Mouse (Mus musculus) cerebellum, postnatal 36 days (tissue): ENCODE results near the gene Lxn.

ENCODE experiments used
- DNase-seq, 2 experiments: peaks; one replicate each; pipeline ENCODE4 v3.0.0; 2021 to 2022; ENCODE audit warnings: mixed read lengths in 2 of 2

Lxn gene

GRCm38 (mm10) chr3:67463450-67464372 is at the start of gene Lxn:
TSS of gene Lxn (minus strand) at chr3:67463926.
- DNase-seq, result peak; percentile 62 to 67

DNA sequence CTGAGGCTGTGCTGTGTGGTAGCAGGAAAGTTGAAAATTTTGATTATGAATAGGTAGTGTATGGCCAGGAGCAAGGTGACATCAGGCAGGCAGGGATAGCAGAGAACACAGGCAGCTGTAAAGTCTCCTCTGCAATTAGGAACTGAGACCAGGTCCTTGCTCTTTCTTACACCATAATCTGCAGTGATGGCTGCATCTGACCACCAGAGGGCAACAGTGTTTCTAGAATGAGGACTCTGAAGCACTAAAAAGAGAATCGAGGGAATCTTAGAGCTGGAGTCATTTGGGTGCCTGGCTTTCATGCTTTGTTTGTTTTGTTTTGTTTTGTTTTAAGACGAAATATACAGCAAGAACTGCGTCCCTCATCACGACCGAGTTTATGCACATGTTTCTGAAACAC is 49.1 kb upstream of the Lxn start:
- peak; percentile 72 to 82 for DNase-seq

DNA sequence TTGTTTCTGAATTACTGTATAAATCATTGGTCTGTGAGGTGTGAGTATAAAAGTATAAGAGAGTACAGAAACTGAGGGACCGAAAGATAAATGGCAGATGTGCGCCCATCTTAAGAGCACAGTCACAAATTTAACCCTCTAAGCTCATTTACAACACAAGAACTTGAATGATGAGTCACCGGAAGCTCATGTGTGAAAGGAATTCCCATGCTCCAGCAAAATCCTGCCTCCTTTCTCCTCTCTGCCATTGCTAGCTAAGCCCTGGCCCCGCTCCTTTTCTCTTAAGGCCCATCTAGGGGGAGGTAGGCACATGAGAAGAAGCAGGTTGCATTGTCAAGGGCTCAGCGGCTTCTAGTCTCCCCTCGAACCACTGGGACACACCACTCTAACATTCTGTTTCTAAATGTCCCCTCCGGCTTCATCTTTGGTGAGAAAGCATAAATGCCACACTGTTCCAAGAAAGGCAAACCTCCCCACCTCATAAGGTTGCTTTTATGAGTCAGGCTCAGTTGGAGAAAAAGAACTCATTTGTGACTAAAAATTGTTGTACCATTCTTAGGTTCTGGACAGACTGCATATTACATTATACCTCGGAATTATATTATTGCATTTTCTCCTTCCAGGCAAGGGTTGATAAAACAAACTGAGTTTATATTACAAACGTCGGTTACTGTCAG is 44.6 kb upstream of the Lxn start:
- no peak for DNase-seq

- no peak for DNase-seq
These were observed 41.6 kb upstream of the Lxn start for GRCm38 (mm10) chr3:67505286-67505685.

DNA sequence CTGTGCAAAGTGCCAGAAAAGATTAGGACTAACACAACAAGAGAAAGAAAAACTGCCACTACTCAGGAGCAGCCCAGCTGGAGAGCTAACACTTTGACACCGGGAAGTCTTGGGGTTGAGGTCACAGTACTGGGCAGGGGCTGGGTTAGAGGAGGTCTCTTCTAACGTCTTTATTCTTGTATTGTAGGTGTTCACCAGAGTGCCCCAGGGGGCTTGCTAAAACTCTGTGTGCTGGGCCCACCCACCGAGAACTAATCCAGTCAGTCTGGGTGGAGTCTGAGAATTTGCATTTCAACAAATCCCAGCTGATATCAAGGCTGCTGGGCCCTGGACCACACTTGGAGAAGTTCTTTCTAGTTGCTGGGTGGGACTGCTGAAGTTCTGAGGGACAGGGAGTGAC is 40.2 kb upstream of the Lxn start:
- DNase-seq, result no peak

DNA sequence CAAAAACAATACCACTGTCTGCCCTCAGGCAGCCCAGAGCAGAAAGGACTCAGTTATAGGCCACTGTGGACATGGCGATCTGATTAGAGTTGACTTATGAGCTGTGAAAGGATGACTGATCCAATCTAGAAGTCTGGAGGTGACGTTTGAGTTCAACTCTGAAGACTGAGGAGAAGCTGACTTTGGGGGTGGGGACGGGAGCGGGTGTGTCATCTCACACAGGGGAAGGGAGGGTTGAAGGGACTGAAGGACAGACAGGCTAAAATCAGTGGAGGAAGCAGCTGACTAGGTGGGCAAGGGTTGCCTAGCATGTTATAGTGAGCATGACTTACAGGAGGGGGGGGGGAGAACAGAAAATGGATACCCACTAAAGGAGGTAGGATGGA is 35.7 kb upstream of the Lxn start:
- DNase-seq, result no peak

DNA sequence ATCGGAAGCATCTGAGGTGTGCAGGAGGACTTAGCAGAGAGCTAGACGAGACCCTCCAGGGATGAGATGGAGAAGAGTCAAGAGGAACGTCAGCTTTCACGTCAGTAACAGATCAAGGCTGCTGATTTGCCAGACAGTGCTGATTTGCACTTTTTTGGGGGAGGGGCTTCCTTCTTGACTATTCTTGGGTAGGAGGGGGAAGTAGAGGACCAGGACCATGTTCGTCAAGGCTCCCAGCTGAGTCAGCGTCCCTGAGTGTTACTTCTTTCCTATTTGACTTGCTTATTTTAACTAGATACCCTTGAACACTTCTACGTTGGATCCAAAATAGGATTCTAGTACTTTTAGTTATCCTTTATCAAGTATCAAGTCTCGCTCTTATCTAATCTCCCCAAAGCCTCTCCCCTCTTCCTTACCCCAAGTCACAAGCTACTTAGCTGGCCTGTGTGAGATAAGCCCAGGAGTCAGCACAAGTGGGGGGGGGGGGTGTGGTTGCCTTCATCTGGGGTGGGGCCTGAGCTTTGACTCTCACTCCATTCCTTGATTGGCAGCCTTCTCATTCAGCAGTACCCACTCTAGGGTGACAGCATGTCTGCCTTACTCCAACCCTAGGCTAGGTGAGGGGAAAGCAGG is 35.2 kb upstream of the Lxn start:
- no peak for DNase-seq

DNA sequence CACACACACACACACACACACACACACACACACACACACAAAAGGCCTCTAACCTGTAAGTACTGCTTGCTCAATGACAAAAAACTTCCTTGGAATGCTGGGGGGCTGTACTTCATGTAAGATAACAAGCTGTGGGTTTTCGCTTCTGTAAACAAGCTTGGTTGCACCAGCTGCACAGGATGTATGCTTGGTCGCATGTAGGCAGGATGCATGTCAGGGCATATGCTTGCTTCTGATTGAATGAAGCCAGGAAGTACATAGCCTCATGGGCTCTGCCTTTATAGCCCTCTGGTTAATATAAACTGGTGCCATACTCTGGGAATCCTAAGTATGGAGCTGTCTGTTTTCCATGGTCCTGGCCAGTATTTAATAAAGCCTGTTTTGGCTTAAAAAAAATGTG is 34.3 kb upstream of the Lxn start:
- no peak for DNase-seq

GRCm38 (mm10) chr3:67496310-67496709 is 32.6 kb upstream of the Lxn start:
- DNase-seq, result no peak

GRCm38 (mm10) chr3:67493132-67493531 is 29.4 kb upstream of the Lxn start:
- DNase-seq, result no peak

GRCm38 (mm10) chr3:67492086-67492869 is 28.6 kb upstream of the Lxn start:
- DNase-seq, result no peak

DNA sequence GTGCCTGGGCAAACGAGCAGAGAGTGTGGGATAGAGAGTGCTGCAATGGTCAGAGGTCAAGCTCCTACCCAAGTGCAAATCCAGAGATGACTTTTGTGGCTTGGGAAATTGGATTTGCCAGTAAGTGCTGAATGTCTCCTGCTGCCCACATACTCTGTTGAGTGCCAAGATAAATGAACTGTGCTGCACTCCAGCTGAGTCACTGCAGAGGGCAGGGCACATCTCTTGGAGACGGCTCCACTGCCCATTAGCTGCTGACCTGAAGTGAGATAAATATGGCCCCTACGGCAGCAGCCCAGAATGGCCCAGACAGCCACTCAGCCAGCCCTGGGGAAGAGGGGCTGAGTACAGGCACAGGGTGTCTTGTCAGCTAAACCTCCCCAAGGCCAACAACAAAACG is 26.4 kb upstream of the Lxn start:
- DNase-seq, result no peak

DNA sequence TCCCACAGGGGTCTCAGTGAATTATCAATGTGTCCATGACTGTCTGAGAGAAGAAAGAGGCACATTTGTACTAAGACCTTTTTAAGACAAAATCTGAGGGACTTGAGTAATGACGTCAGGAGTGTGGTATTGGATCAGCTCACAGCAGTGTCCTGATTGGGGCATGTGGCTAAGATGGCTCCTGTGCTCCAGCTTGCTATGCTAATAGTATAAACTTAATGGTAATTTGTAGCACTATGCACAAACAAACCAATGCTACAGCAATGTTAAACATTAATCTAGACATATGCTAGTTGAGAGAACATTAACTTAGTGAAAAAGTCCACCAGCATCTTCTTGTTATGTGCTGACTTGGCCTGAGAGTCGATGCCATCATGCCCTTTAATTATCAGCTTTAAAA is 21.5 kb upstream of the Lxn start:
- DNase-seq, result no peak

DNA sequence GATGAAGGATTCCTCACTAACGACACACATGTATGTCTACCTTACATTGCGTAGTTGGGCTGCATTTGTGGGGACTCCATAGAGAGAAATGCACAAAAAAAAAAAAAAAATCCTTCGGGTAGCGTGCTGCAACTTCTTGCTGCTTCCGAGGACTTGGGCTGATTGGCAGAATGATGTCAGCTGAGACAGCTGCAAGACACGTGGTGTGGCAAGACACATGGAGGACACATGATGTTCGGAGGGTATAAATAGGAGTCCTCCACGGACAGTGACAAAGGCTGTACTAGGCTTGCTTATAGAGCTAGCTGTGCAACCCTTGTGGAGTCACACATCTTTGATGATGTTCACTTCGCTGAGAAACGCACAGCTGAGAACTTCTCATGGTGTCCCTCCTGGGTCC is 18.7 kb upstream of the Lxn start:
- no peak for DNase-seq

- DNase-seq, result peak in 1 of 2 experiments; percentile 33
These were observed 16.1 kb upstream of the Lxn start for GRCm38 (mm10) chr3:67479806-67480205.

- no peak for DNase-seq
These were observed 9.7 kb upstream of the Lxn start for GRCm38 (mm10) chr3:67473438-67473837.

- DNase-seq, result no peak
These were observed 7.8 kb upstream of the Lxn start for GRCm38 (mm10) chr3:67471408-67472127.

DNA sequence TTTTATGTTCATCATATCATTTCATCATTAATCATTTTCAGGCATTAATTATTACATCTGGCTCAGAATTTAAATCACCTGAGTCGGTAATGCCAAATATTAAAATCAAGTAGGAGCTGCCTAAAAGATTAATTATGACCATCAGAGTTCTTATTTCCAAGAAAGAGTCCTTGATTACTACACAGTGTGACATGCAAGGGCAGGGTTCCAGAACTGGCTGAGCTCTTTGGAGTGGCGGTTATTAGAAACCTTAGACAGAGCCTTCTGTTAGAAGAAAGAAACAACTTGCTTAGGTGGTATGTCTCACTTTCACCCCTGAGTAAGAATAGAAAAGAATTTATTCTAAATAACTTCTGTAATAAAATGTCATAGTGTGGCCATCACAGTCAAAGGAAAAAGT is 3.6 kb upstream of the Lxn start:
- no peak for DNase-seq

- DNase-seq, result no peak
These were observed 2.9 kb upstream of the Lxn start for GRCm38 (mm10) chr3:67466576-67466975.

DNA sequence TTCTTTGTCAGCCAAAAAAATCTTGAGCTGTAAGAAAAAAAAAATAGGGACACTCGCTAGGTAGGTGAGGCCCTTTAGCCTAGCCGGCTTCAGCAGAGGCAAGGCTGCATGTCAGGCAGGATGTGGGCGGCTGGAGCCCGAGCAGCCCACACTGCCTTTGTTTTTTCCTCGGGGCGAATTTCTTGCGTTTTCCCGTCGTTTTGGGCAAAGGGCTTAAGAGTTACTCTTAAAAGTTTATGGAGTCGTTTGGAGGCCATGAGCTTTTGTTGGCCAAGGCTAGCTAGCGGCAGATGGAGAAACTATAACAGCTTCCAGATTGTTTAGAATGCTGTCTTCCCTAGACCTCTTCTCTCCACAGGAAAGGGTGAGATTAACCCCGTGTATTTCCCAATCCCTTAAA is 725 bp downstream of the Lxn start:
- no peak for DNase-seq

GRCm38 (mm10) chr3:67462578-67462977 is 1.1 kb downstream of the Lxn start:
- no peak for DNase-seq

DNA sequence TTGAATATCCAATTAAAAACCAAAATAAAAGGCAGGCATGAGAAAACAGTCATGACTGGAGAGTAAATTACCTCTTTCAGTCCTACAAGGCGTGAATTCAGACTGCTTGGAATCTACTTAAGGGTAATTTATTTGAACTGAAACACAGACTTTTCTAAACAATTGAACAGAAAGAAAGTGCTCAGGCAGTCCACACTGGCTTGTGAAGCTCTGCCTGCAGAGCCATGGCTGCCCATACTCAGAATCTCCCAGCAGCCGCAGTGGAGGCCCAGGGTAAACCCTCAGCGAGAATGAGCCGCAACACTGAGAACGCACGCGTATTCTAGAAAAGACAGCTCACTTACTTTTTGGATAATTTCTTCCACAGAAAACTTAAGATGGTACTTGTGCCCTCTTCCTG is 1.7 kb downstream of the Lxn start:
- no peak for DNase-seq
